Mouse (Mus musculus): ENCODE measurements around the gene Creb3l1.

Creb3l1 gene

DNA sequence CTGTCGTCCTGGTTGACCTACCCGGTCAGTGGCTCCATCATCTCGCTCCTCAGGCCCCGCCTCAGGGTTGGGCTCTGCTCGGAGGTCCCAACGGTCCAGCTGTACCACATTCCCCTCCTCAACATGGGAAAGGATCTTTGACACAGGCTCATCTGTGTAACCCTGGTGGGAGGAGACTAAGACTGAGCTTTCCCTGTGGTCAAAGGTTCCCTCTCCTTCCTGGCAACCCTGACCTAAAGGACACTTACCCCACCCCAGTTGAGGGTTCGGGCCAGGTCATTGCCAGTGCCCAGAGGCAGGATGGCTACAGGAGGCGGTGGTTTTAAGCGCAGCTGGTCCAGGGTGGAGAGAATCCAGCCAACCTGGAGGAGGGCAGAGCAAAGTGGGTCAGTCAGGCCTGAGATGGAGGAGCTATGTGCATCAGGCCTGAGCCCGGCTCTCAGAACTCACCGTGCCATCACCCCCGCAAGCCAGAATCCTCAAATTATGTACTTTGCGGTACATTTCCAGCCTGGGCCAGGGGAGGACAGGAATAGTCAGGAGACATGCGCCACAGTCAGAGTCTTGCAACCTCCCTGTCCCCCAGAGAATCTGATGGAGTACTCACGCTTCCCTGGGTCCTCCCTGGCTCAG is 84.9 kb downstream of the Creb3l1 start:
- peak; percentile 74 to 81 for DNase-seq

DNA sequence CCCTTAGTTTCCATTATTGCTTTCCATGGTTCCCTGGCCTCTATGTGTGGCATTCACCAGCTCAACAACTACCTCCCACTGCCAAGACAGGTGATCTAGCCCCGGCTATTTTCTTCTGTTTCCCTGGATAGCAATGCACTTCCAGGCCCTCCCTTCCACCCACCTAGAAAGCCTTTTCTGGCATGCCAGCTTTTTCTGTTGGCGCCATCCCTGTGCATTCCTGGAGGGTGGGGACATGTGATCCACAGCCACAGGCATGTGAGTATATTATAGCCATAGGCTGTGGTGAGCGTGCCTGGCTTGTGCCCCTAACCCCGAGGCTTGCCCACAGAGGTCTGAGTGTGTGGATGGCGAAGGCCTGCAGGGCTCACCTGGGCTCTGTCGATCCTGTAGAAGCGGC is 88.1 kb downstream of the Creb3l1 start:
- no peak for DNase-seq

DNA sequence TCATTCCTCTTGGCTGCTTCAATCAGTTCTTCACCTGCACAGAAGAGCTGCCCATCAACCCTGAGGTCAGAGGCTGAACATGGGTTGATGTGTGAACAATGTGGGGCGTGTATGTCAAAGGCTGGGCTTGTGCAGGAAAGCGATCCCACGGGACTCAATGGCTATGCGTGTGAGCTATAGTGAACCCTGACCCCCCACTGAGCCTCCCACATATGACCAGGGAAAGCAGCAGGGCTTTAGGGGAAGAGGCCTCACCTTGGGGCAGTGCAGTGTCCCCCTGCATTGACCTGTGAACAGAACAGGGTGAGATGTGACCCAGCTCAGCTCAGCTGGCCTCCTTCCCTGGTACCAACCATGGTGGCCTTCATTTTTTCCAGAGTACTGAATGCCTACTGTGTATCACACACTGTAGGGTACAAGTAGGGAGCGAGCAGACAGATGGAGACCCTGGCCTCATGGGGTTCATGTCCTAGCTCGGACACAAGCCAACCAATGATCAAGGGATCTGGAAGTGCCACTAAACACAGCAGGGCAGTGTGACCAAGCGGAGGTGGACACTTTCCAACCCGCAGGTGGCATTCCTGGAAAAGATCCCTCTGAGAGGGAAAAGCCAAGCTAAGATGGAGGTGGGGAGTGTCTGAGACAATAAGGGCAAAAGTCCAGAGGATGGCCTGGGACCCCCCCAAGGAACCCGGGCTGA is 89.3 kb downstream of the Creb3l1 start:
- DNase-seq: peak in 1 of 2 experiments; percentile 39

DNA sequence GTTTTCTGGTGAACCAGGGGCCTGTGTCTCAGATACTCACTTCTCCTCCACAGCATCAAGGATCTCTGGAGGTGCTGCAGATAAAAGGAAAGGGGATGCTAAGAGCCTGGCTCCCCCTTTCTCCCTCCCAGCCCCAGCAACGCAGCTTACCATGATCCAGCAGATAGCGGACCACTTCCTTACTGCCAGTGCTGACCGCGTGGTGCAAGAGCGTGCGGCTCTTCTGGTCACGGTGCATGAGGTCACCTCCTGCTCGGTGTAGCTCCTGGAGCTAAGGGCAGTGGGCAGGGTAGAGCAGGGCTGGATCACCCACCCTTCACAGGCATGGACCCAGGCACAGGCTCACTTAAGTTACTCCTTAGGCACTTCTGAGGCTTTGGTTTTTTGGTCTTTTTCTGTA is 90.3 kb downstream of the Creb3l1 start:
- DNase-seq: no peak

DNA sequence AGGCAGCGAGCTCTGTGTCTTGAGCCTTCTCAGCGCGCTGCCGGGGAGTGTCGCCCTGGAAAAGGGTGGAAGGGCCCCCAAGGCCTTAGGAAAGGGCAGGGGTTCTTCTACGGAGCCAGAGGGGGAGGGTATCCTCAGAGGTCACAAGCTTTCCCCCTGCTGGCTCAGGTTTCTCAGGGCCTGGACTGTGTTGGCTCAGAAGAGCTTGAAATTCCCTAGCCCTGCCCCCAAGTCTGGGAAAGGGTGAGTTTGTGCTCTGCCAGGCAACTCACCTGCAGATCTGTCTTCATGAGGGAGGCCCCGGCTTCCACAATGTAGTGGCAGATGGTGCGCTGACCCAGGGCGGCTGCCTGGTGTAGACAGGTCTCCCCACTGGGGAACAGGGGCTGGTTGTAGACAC is 90.8 kb downstream of the Creb3l1 start:
- no peak for DNase-seq

DNA sequence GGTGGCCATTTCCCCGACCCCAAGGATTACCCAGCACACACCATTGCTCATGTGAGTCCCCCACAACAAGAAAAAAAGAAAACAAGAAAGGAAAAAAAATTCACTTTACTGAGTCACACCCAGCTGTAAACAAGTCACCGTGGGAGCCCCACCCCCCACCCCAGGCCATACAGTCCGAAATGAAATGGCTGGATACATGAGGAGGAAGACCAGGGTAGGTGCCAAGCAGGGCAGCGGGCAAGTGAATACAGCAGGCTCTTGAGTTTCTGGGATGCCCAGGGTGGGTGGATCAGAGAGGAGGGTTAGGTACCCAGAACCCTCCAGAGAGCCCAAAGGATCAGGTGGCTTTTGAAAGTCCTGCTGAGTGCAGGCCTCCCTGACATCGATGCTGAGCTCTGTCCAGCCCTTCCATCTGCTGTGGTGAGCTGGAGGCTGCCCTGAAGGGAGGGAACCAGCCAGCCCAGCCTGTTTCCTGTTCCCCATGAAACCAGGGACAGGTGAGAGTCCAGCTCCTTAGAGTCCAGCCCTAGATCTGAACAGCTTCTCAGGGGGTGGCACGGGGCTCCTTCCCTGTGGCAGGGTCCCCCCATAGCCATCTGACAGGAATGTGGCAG is 91.5 kb downstream of the Creb3l1 start:
- DNase-seq: no peak

All from kidney, postnatal 36 days (tissue).